Mouse (Mus musculus): ENCODE measurements at regions not wholly inside any gene's neighbourhood (a gene's known extent, or its start where the extent isn't known, plus 50 kb on each side); places are given as distances from the start of the nearest gene placed in this dataset.

- no peak for TF ChIP-seq EP300 (IDR thresholded peaks at IDR 0.05; ENCODE audit: insufficient read depth, low read depth, low read length)
- TF ChIP-seq POLR2A (IDR thresholded peaks at IDR 0.05; ENCODE audit: insufficient read depth, low read depth, low read length): no peak
- TF ChIP-seq CTCF (IDR thresholded peaks at IDR 0.05): no peak
Measured at GRCm38 (mm10) chr4:106005936-106006335, 216.3 kb downstream of the Gm12728 start.
